Mouse (Mus musculus): ENCODE measurements around the gene Hist1h2bf.
"Not testable (repeated sequence)": the region's sequence is repeated elsewhere in the genome, so short reads cannot be mapped to it uniquely, and the experiment has no call there.

Hist1h2bf gene

DNA sequence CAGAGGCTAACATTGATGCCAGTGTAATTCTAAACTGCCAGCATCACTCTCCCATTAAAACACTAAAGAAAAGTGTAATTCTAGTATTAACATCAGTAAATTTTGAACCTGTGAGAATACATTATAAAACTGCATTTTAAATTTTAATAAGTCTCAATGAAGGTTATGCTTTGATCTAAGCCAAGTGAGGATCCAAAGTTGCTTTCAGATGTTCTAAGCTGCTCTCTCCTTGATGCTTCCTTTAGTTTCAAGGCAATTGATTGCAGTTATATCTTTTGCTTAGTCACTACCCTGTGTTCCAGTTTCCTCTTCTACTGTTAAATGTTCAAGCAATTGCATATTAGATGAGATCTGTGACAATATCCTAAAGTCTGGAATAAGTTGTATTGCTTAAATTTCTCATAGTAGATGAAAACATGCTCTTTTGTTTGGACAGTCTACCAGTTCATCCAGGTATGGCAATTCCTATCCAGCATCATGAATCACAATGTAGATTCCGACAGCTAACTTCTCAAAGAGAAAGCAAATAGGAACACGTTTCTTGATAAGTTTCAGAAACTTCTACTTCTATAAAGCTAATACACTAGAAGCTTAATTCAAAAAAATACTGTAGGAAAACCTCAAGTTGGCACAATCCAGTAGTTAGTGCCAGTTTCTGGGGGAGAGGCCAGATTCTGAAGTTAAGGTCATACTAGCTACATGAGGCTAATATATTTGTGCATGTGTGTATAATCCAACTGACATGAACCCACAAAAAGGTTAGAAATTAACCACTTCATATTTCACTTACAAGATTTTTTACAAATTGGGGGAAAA is 1.6 kb downstream of the Hist1h2bf start:
- peak; percentile 48 for DNase-seq (ENCODE audit: extremely low read depth, insufficient read length, low spot score)

DNA sequence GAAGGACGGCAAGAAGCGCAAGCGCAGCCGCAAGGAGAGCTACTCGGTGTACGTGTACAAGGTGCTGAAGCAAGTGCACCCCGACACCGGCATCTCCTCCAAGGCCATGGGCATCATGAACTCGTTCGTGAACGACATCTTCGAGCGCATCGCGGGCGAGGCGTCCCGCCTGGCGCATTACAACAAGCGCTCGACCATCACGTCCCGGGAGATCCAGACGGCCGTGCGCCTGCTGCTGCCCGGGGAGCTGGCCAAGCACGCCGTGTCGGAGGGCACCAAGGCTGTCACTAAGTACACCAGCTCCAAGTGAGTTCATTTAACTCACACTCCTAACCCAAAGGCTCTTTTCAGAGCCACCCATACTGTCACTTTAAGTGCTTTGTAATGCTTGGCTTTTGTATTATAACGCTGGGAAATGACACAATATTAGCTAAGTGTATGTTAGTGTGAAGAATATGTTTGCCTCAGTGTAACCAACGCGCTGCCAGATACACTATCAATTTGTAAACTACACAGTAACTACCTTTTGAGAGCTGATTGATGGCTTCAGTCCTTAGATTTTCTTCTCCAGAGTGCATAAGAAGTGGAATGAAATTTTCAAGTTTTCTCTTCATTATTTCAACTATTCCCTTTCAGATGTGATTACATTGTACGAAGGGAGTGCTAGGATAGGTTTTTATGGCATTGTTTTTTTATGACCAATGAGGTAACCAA is 2.3 kb downstream of the Hist1h2bf start:
- peak; percentile 86 for DNase-seq (ENCODE audit: extremely low read depth, insufficient read length, low spot score)

- DNase-seq (ENCODE audit: extremely low read depth, insufficient read length, low spot score) = peak; percentile 95
These were observed 2.9 kb downstream of the Hist1h2bf start, which contains the start of the genes Hist1h2ae and Hist1h2bg for GRCm38 (mm10) chr13:23571022-23571503. Gene Hist1h2ae (minus strand): TSS chr13:23571220. Gene Hist1h2bg (plus strand): TSS chr13:23571396.

DNA sequence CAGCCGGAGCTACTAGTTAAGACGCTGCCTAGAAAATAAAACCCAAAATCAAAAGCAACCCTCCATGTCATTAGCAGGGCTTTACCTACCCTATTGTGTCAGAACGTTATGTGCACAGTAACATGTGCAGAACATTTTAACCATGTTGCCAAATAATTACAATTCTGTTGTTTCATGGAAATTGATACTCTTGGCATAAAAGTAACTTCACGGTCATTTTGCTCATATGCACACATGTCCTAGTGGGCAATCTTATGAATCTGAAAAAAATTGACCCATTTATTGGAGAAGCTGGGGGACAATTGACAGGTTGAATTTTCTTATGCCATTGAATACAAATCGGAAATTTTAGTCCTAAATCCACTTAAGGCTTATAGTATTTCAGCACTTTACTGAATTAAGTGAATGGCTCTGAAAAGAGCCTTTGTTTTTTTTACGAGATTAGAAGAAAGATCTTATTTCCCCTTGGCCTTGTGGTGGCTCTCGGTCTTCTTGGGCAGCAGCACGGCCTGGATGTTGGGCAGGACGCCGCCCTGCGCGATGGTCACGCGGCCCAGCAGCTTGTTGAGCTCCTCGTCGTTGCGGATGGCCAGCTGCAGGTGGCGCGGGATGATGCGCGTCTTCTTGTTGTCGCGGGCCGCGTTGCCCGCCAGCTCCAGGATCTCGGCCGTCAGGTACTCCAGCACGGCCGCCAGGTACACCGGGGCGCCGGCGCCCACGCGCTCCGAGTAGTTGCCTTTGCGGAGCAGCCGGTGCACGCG is 3.6 kb downstream of the Hist1h2bf start:
- DNase-seq (ENCODE audit: extremely low read depth, insufficient read length, low spot score) = peak; percentile 74

GRCm38 (mm10) chr13:23564482-23564881 is 9.5 kb downstream of the Hist1h2bf start:
- no peak for DNase-seq (ENCODE audit: extremely low read depth, insufficient read length, low spot score)

- peak; percentile 52 for DNase-seq (ENCODE audit: extremely low read depth, insufficient read length, low spot score)
These were observed 11.1 kb downstream of the Hist1h2bf start for GRCm38 (mm10) chr13:23562699-23563462.

DNA sequence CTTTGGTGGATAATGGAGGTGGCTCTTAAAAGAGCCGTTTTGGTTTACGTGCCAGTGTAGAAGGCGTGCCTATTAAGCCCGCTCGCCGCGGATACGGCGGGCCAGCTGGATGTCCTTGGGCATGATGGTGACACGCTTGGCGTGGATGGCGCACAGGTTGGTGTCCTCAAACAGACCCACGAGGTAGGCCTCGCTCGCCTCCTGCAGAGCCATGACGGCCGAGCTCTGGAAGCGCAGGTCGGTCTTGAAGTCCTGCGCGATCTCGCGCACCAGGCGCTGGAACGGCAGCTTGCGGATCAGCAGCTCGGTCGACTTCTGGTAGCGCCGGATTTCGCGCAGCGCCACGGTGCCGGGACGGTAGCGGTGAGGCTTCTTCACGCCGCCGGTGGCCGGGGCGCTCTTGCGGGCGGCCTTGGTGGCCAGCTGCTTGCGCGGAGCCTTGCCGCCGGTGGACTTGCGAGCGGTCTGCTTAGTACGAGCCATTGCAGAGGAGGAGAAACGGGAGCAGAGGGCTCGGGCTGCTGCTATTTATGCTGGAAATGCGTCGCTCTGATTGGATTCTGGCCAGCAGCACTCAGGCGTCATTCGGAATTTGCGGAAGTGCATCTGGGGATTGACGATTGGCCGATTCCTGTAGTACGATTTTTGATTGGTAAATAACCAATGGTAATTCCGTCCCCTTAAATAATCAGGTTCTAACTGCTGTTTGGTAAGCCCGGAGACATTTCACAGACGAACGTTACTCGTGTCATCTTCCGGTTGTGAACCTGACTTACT is 11.9 kb downstream of the Hist1h2bf start, which contains the start of gene Hist1h3e:
Hist1h3e (minus strand) TSS at position 487 of the 777 bp plus-strand sequence.
- DNase-seq (ENCODE audit: extremely low read depth, insufficient read length, low spot score) = peak; percentile 93

- not testable (repeated sequence) for DNase-seq (ENCODE audit: extremely low read depth, insufficient read length, low spot score)
These were observed 12.5 kb downstream of the Hist1h2bf start for GRCm38 (mm10) chr13:23561531-23561882.

GRCm38 (mm10) chr13:23560699-23561098 is 13.3 kb downstream of the Hist1h2bf start:
- not testable (repeated sequence) for DNase-seq (ENCODE audit: extremely low read depth, insufficient read length, low spot score)

- DNase-seq (ENCODE audit: extremely low read depth, insufficient read length, low spot score) = no peak
These were observed 17.1 kb downstream of the Hist1h2bf start for GRCm38 (mm10) chr13:23556906-23557305.

DNA sequence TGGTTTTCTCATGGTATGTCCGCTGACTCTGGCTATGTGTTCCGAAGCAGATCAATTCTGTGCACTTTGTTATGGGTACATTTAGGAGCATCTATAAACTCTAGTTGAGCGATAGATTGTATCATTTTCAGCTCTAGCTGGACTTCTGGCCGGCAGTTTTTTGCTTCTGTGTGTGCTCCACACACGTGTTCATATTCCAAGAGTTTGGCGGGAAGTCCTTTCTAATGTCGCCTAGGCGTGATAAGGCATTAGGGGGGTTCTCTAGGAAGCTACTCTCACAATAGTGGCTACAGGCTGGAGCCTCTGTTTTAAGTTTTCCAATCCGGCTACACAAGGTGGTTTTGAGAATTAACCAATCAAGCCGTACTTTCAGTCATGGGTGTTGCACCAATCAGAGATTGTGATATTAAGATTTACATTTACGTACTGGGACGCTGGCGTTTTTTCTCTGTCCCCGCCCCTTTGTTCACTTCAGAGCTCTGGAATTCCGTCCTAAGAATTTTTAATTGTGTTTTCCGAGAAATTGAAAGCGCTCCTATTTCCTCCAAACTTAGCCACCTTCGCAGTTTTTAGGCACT is 18.1 kb downstream of the Hist1h2bf start:
- DNase-seq (ENCODE audit: extremely low read depth, insufficient read length, low spot score) = peak; percentile 58

- peak; percentile 94 for DNase-seq (ENCODE audit: extremely low read depth, insufficient read length, low spot score)
These were observed 18.8 kb downstream of the Hist1h2bf start for GRCm38 (mm10) chr13:23554925-23555838.

- no peak for DNase-seq (ENCODE audit: extremely low read depth, insufficient read length, low spot score)
These were observed 19.6 kb downstream of the Hist1h2bf start for GRCm38 (mm10) chr13:23554393-23554792.

- no peak for DNase-seq (ENCODE audit: extremely low read depth, insufficient read length, low spot score)
These were observed 21.0 kb downstream of the Hist1h2bf start, which contains the start of gene Hist1h1d for GRCm38 (mm10) chr13:23552962-23553361. Gene Hist1h1d (plus strand): TSS chr13:23553262.

- no peak for DNase-seq (ENCODE audit: extremely low read depth, insufficient read length, low spot score)
These were observed 21.8 kb downstream of the Hist1h2bf start for GRCm38 (mm10) chr13:23551931-23552914.

- peak; percentile 91 for DNase-seq (ENCODE audit: extremely low read depth, insufficient read length, low spot score)
These were observed 22.7 kb downstream of the Hist1h2bf start, which contains the start of gene Hist1h4f for GRCm38 (mm10) chr13:23551146-23551834. Gene Hist1h4f (minus strand): TSS chr13:23551648.

All from 3134 (cell line).